Mouse (Mus musculus) hindbrain, postnatal 0 days (tissue): ENCODE measurements around the gene Vav2. TPM values are rescaled to one million over a fixed set of nuclear protein-coding genes. Genes with fewer than 3 reads are reported as not detected.

ENCODE experiments used
- ATAC-seq: fragments of 200-750 bp; cut with Nextera tagmentation; 2 replicates; pipeline ENCODE4 v1.8.0; 2017; ENCODE audit warnings: mild to moderate bottlenecking, moderate TSS enrichment, moderate library complexity
- DNase-seq: peaks from one replicate; pipeline ENCODE4 v3.0.0-alpha.2; 2015; ENCODE audit warnings: low spot score
- H3K27ac ChIP-seq: fragments of 300-500 bp; sonication (generic); 2 replicates; pipeline ENCODE4 v1.5.1; 2014; ENCODE audit warnings: mild to moderate bottlenecking
- H3K27me3 ChIP-seq: fragments of 300-500 bp; sonication (generic); 2 replicates; pipeline ENCODE4 v1.6.1; 2014; ENCODE audit warnings: low read length, mixed read lengths; ENCODE audit not compliant: insufficient read depth
- H3K36me3 ChIP-seq: fragments of 300-500 bp; sonication (generic); 2 replicates; pipeline ENCODE4 v1.6.1; 2014; ENCODE audit warnings: low read length, mixed read lengths; ENCODE audit not compliant: insufficient read depth
- H3K4me1 ChIP-seq: fragments of 300-500 bp; sonication (generic); 2 replicates; pipeline ENCODE4 v1.6.1; 2014; ENCODE audit warnings: antibody characterized with exemption, low read length, mixed read lengths; ENCODE audit not compliant: insufficient read depth
- H3K4me2 ChIP-seq: fragments of 300-500 bp; sonication (generic); 2 replicates; pipeline ENCODE4 v1.6.1; 2014; ENCODE audit warnings: low read depth, mild to moderate bottlenecking, low read length, moderate library complexity, mixed read lengths
- H3K4me3 ChIP-seq: fragments of 300-500 bp; sonication (generic); 2 replicates; pipeline ENCODE4 v1.5.1; 2014; ENCODE audit warnings: low read length
- H3K9ac ChIP-seq: fragments of 300-500 bp; sonication (generic); replicated peaks from 2 replicates; pipeline ENCODE4 v1.6.1; 2014; ENCODE audit warnings: mild to moderate bottlenecking, low read length, moderate library complexity, mixed read lengths
- H3K9me3 ChIP-seq: fragments of 300-500 bp; sonication (generic); 2 replicates; pipeline ENCODE4 v1.6.1; 2016; ENCODE audit warnings: low read length, mixed read lengths
- CTCF ChIP-seq: IDR thresholded peaks from 2 replicates; pipeline ENCODE4 v1.5.1; 2016; ENCODE audit warnings: antibody characterized with exemption, control low read depth, low read depth
- WGBS: fragments of 180-500 bp; shearing (Covaris S2); extraction: QIAGEN DNeasy Blood & Tissue Kit; methylation state at CpG from one replicate; pipeline ENCODE4 v1.1.7; 2014; 5-methylcytosine and 5-hydroxymethylcytosine counted together
- polyA plus RNA-seq: library from polyadenylated mRNA; unstranded; fragments of >200 nt; fragmentation: Nextera tagmentation; extraction: Ambion mirVana; gene quantifications from 2 replicates; pipeline ENCODE4 v1.2.1, GENCODE M21; 2015
- total RNA-seq: library from RNA; depleted of rRNA; stranded (reverse); fragments of >200 nt; gene quantifications from 2 replicates; pipeline ENCODE4 v1.2.3, GENCODE M21; 2014

The Vav2 gene
- total and polyA plus RNA-seq, 2 experiments from 2014 or later = 8.2 to 44.9 TPM

- no peak for ATAC-seq
- H3K9me3 ChIP-seq = no peaks in the 10 kb centered on the region
- no peak overlapping the region for H3K4me2 ChIP-seq
- no peak for DNase-seq
- H3K36me3 ChIP-seq = no peaks in the 10 kb centered on the region
- no peak overlapping the region for H3K4me3 ChIP-seq
- no peaks in the 10 kb centered on the region for H3K27me3 ChIP-seq
- peaks cover 30% of the 10 kb centered on the region for H3K4me1 ChIP-seq
- H3K9ac ChIP-seq = no peak overlapping the region
- WGBS = 47% methylated on average over 5 of the region's 5 CpGs
- no peak overlapping the region for H3K27ac ChIP-seq
- TF ChIP-seq CTCF = no peak
Measured at GRCm38 (mm10) chr2:27417648-27418153, 9.1 kb downstream of the Vav2 start.

DNA sequence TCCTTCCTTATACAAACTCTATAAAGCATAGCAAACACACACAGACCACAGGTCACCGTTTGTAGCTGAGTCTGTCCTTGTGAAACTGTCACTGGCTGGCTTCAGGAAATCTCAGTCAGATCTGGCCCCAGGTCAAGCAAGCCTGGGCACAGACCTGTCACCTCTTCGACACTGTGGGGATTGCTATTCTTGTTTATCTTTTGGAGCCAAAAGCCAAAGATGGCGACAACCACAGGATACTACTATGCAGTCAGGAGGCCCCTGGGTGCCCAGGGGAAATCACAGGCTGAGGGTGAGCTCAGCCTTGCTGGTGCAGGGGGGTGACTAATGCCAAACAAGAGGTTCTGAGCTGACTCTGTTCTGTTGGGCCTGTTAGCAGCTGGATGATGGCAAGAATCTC, 10.4 kb downstream of the Vav2 start:
- Histone ChIP-seq H3K4me2 (no peak overlapping the region), H3K36me3 (no peaks in the 10 kb centered on the region), H3K4me3 (no peak overlapping the region), H3K9me3 (no peaks in the 10 kb centered on the region), H3K9ac (no peak overlapping the region), H3K4me1 (peaks cover 36% of the 10 kb centered on the region), H3K27ac (no peak overlapping the region), H3K27me3 (no peaks in the 10 kb centered on the region)
- TF ChIP-seq CTCF = no peak
- whole genome bisulfite sequencing = 43% methylated on average over 3 of the region's 3 CpGs
- DNase-seq (no peak), ATAC-seq (no peak)

DNA sequence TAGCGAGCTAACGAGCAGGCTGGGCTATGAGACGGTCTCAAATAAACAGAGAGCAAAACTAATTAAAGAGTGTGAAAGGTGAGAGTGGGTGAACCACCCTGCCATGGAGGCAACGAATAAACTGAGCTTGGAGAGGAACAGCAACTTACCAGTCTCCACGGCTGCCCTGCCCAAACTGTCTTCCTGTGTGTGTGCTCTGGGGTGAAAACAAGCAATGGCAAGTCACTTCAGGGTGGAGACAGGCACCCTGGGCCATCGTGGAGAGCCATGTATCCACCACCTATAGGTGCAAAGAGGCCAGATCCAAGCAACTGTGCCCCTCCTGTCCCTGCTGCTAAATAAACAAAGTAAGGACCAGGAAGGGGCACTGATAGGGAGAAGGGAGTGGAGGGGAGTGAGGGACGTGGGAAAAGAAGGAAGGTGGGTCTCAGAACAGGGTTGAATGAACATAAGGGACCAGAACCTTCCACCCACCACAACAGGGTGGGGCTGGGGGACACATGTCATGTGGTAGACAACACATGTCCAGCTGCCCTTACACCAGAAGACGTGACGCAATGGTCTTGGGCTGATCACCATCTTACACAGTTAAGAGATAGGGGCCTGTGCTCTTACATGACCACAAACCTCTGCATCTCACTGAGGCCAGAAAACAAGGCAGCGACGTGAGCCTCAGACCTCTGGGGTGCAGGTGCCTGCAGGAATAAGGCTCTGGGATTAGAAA, 11.6 kb downstream of the Vav2 start:
- Histone ChIP-seq H3K4me3 (no peak overlapping the region), H3K27ac (no peak overlapping the region), H3K9ac (no peak overlapping the region), H3K36me3 (no peaks in the 10 kb centered on the region), H3K27me3 (no peaks in the 10 kb centered on the region), H3K9me3 (no peaks in the 10 kb centered on the region), H3K4me1 (peaks cover 33% of the 10 kb centered on the region), H3K4me2 (no peak overlapping the region)
- ATAC-seq = no peak
- no peak for TF ChIP-seq CTCF
- no peak for DNase-seq
- WGBS = 76% methylated on average over 11 of the region's 11 CpGs

DNA sequence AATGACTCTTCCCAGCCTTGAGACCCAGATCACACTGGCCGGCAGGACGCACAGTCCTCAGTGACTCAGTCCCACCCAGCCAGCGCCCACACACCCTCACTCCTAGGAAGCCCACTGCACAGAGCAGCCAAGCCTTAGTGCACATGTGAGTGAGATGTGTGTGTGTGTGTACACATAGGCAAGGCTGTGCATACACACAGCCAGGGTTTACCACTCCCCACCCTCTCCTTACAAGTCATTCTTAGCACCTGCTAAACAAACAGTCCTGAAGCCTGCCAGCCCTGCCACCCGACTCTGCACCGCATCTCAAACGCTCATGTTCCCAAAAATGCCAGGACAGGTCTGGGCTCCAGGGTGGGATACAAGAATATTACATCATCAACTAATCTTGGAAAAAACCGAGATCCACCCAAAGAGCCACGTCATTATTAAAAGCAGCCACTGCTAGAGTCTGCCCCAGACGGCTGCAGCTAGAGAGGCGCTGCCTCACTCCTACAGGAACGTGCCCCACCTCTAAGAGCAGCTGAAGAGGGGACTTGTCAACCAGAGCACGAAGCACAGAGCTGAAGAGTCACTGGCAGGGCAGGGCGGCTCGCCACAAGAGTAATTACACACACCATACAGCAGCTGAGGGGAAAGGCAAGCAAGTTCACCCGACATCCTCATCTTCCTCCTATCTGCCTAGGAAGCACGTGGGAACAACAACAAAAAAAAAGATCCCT, 12.7 kb downstream of the Vav2 start:
- DNase-seq = peak; percentile 69
- H3K9me3 ChIP-seq = no peaks in the 10 kb centered on the region
- no peak for TF ChIP-seq CTCF
- peak overlapping the region; percentile 32; the same call in 1 of the 2 replicates for H3K27ac ChIP-seq
- no peak overlapping the region; the same call in 1 of the 2 replicates for H3K9ac ChIP-seq
- H3K4me2 ChIP-seq = peak overlapping the region; percentile 16; the same call in 1 of the 2 replicates
- WGBS = 22% methylated on average over 16 of the region's 16 CpGs
- ATAC-seq = peak; percentile 85
- H3K4me1 ChIP-seq = peaks cover 33% of the 10 kb centered on the region
- H3K36me3 ChIP-seq = no peaks in the 10 kb centered on the region
- no peaks in the 10 kb centered on the region for H3K27me3 ChIP-seq
- no peak overlapping the region for H3K4me3 ChIP-seq

DNA sequence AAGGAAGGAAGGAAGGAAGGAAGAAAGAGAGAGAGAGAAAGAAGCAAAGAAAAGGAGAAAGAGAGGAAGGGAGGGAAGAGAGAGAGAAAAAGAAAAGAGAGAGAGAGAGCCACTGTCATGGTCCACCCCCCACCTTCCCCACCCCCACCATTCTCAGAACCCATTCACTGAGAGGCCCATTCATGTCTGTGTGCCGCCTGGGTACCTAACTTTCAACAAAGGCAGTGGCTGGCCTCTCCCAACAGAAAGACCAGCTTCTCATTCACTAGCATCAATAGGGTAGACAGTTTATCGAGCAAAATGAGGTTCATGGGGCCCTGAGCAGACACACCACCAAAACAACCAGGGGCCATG, 13.3 kb downstream of the Vav2 start:
- no peaks in the 10 kb centered on the region for H3K9me3 ChIP-seq
- no peak overlapping the region for H3K4me3 ChIP-seq
- H3K4me1 ChIP-seq = peaks cover 29% of the 10 kb centered on the region
- DNase-seq (no peak), ATAC-seq (no peak)
- peak overlapping the region; percentile 32; the same call in 1 of the 2 replicates for H3K27ac ChIP-seq
- H3K9ac ChIP-seq = no peak overlapping the region
- 38% methylated on average over 2 of the region's 2 CpGs for WGBS
- no peak for TF ChIP-seq CTCF
- H3K36me3 ChIP-seq = no peaks in the 10 kb centered on the region
- H3K4me2 ChIP-seq = no peak overlapping the region
- H3K27me3 ChIP-seq = no peaks in the 10 kb centered on the region

DNA sequence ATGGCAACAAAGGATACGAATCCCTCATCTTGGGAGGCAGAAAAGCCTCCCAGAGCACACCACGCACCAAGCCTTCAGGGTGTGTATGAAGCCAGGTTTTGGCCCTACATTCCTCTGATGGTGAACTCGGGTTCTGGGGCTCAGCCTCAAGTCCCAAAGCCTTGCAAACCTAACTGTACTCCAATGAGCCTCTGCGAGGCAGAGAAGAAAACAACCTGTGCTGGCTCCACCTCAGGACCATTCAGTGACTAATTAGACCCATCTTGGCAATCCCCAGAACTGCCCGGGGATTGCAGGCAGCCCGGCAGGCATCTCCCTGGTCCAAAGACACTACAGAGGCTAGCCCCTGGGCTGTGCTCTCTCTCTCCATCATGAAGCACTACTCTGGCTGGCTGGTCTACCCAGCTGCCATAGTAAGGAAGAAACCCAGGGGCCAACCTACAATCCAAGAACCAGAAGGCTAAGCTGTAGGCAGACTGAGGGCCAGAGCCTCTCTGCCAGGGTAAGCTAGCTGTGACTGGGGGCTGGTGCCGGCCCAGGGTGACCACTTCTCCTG, 14.5 kb downstream of the Vav2 start:
- Histone ChIP-seq H3K27me3 (no peaks in the 10 kb centered on the region), H3K27ac (peak overlapping the region; percentile 22; the same call in 1 of the 2 replicates), H3K9me3 (no peaks in the 10 kb centered on the region), H3K36me3 (no peaks in the 10 kb centered on the region), H3K4me2 (no peak overlapping the region), H3K4me1 (peaks cover 28% of the 10 kb centered on the region), H3K4me3 (no peak overlapping the region), H3K9ac (no peak overlapping the region)
- TF ChIP-seq CTCF = no peak
- no peak for ATAC-seq
- 14% methylated on average over 7 of the region's 7 CpGs for WGBS
- no peak for DNase-seq
